Mouse (Mus musculus) intestine, embryonic 14.5 days (tissue): Measurements from ENCODE around the gene Mrpl45. TPM values are rescaled to one million over a fixed set of nuclear protein-coding genes. Genes with fewer than 3 reads are reported as not detected.

ENCODE experiments used
- ATAC-seq: fragments of 200-750 bp; cut with Nextera tagmentation; replicated peaks from 2 replicates; pipeline ENCODE4 v1.8.0; 2017; ENCODE audit warnings: low read depth, moderate number of reproducible peaks, moderate TSS enrichment, moderate library complexity; ENCODE audit not compliant: low FRiP score, low TSS enrichment
- DNase-seq: peaks from one replicate; pipeline ENCODE4 v3.0.0-alpha.2; 2018; ENCODE audit warnings: low spot score
- H3K27ac ChIP-seq: fragments of 300-500 bp; sonication (generic); 2 replicates; pipeline ENCODE4 v1.5.1; 2014; ENCODE audit warnings: low read depth, mild to moderate bottlenecking, control low read depth
- H3K27me3 ChIP-seq: fragments of 300-500 bp; sonication (generic); replicated peaks from 2 replicates; pipeline ENCODE4 v1.6.1; 2014; ENCODE audit warnings: low read length, control low read depth; ENCODE audit not compliant: control insufficient read depth, insufficient read depth
- H3K36me3 ChIP-seq: fragments of 300-500 bp; sonication (generic); 2 replicates; pipeline ENCODE4 v1.6.1; 2014; ENCODE audit warnings: low read length, control low read depth; ENCODE audit not compliant: control insufficient read depth, insufficient read depth
- H3K4me1 ChIP-seq: fragments of 300-500 bp; sonication (generic); replicated peaks from 2 replicates; pipeline ENCODE4 v1.6.1; 2014; ENCODE audit warnings: low read length, control low read depth, mixed read lengths; ENCODE audit not compliant: control insufficient read depth, insufficient read depth
- H3K4me2 ChIP-seq: fragments of 300-500 bp; sonication (generic); 2 replicates; pipeline ENCODE4 v1.6.1; 2014; ENCODE audit warnings: low read length
- H3K4me3 ChIP-seq: fragments of 300-500 bp; sonication (generic); 2 replicates; pipeline ENCODE4 v1.5.1; 2014; ENCODE audit warnings: low read depth, low read length, control low read depth, mixed read lengths
- H3K9ac ChIP-seq: fragments of 300-500 bp; sonication (generic); 2 replicates; pipeline ENCODE4 v1.6.1; 2014; ENCODE audit warnings: mild to moderate bottlenecking, low read length
- H3K9me3 ChIP-seq: fragments of 300-500 bp; sonication (generic); 2 replicates; pipeline ENCODE4 v1.6.1; 2016; ENCODE audit warnings: low read length, control low read depth; ENCODE audit not compliant: control insufficient read depth
- WGBS: fragments of 180-500 bp; shearing (Covaris S2); extraction: QIAGEN DNeasy Blood & Tissue Kit; methylation state at CpG from one replicate; pipeline ENCODE4 v1.1.7; 2014; 5-methylcytosine and 5-hydroxymethylcytosine counted together
- polyA plus RNA-seq: library from polyadenylated mRNA; unstranded; fragments of >200 nt; fragmentation: Nextera tagmentation; extraction: Ambion mirVana; gene quantifications from 2 replicates; pipeline ENCODE4 v1.2.1, GENCODE M21; 2014

Mrpl45 gene
- polyA plus RNA-seq, 1 experiment from 2014 or later, result 52.1 TPM

DNA sequence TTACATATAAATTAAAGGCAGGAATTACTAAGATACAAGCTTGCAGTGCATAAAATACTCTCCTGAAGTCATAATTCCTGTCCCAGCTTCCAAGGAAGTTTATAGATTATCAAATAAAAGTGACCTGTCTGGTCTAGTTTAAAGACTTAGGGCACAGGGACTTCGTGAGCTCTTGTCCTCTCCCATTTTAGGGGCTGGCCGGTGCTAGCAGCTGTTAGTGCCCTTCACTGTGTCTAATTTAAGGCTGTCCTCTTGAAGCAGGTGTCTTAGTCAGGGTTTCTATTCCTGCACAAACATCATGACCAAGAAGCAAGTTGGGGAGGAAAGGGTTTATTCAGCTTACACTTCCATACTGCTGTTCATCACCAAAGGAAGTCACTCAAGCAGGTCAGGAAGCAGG is 57.9 kb downstream of the Mrpl45 start:
- DNase-seq, result no peak
- H3K9me3 ChIP-seq, result no peaks in the 10 kb centered on the region
- H3K4me2 ChIP-seq, result no peak overlapping the region
- H3K4me1 ChIP-seq, result no peaks in the 10 kb centered on the region
- H3K4me3 ChIP-seq, result no peak overlapping the region
- 86% methylated on average over 2 of the region's 2 CpGs for WGBS
- H3K9ac ChIP-seq, result no peak overlapping the region
- no peaks in the 10 kb centered on the region for H3K27me3 ChIP-seq
- H3K36me3 ChIP-seq, result peaks cover 42% of the 10 kb centered on the region
- no peak for ATAC-seq
- H3K27ac ChIP-seq, result no peak overlapping the region

Other genes with a start within 250 kb of the Mrpl45 start
- gene Tbx21, start 200.4 kb upstream of the Mrpl45 start, polyA plus RNA-seq, result 0.07 TPM in 1 of 2 replicates, not detected in the other
- 3.2 and 3.9 TPM in 2 replicates for gene Tbkbp1, start 164.2 kb upstream of the Mrpl45 start, polyA plus RNA-seq
- gene Kpnb1, start 127.8 kb upstream of the Mrpl45 start, polyA plus RNA-seq, result 79.9 and 86.0 TPM in 2 replicates
- 83.1 and 90.0 TPM in 2 replicates for gene Npepps, start 35.1 kb upstream of the Mrpl45 start, polyA plus RNA-seq
- 0.11 and 0.15 TPM in 2 replicates for gene Gpr179, start 36.4 kb downstream of the Mrpl45 start, polyA plus RNA-seq
- gene Socs7, start 46.8 kb downstream of the Mrpl45 start, polyA plus RNA-seq, result 2.1 and 2.5 TPM in 2 replicates
- gene Arhgap23, start 99.8 kb downstream of the Mrpl45 start, polyA plus RNA-seq, result 5.0 and 5.1 TPM in 2 replicates
- gene 4933428G20Rik, start 184.6 kb downstream of the Mrpl45 start, polyA plus RNA-seq, result 0.12 TPM in 2 replicates